21 mouse cellular contexts compared by ENCODE assay signal in genomic region chr9:26993118-26993517, GRCm38 (mm10). TPM values are rescaled to one million over a fixed set of nuclear protein-coding genes. Genes with fewer than 3 reads are reported as not detected.
DNase-seq lines count a peak whose midpoint lies in the region; ATAC-seq and TF ChIP-seq lines count a peak whose summit lies in the region.
"Had no signal": no experiment of that assay in that cellular context is flagged by ENCODE, and none has a peak within 500 bp of the region (broad histone marks: within the 10 kb centered on the region; RNA-seq: fewer than 3 reads in every experiment).

No protein-coding gene starts in this region.

- 94% methylated on average over 10 of the region's 10 CpGs for WGBS in heart, embryonic 10.5 days
- 82% methylated on average over 10 of the region's 10 CpGs for WGBS in lung, embryonic 14.5 days

- intact Hi-C loops in heart, postnatal 25 days (cut with DNase I) = no loop called here

- no peak overlapping the region for H3K9ac ChIP-seq in lung, embryonic 14.5 days
- H3K9ac ChIP-seq: embryonic facial prominence, embryonic 12.5 days; forebrain, embryonic 13.5 days; heart, embryonic 12.5 days; hindbrain, embryonic 12.5 days; limb, embryonic 12.5 days; liver, embryonic 12.5 days; neural tube, embryonic 15.5 days had no signal

- no peak; the same call in 1 of the 2 replicates for ATAC-seq in lung, embryonic 14.5 days (ENCODE audit: insufficient read depth)
- no peak for ATAC-seq in megakaryocyte-erythroid progenitor cell, adult 5-6 weeks (replicated peaks; ENCODE audit: low FRiP score, low TSS enrichment, poor library complexity, severe bottlenecking)
- ATAC-seq: forebrain, embryonic 13.5 days; intestine, postnatal 0 days; liver, embryonic 12.5 days had no signal

- no peaks in the 10 kb centered on the region for H3K4me1 ChIP-seq in heart, embryonic 10.5 days
- H3K4me1 ChIP-seq in lung, embryonic 14.5 days (ENCODE audit: insufficient read depth) = no peaks in the 10 kb centered on the region

- DNase-seq in heart, embryonic 10.5 days (ENCODE audit: low spot score) = peak; percentile 10
- DNase-seq in heart, postnatal 25 days (ENCODE audit: low spot score) = no peak
- peak; percentile 64 for DNase-seq in lung, embryonic 14.5 days
- DNase-seq in lung, postnatal 36 days = no peak
- peak; percentile 56 for DNase-seq in Muller cell, postnatal 12 days (ENCODE audit: inconsistent ontology term)
- peak; percentile 43 for DNase-seq in brain, embryonic 14.5 days (ENCODE audit: low read depth)
- DNase-seq: adrenal gland, postnatal 14 days; heart, postnatal 14 days; thymus, adult 2 months; thymus, postnatal 4 days had no signal

- H3K4me2 ChIP-seq in lung, embryonic 14.5 days = no peak overlapping the region
- H3K4me2 ChIP-seq: embryonic facial prominence, embryonic 12.5 days; forebrain, embryonic 13.5 days; heart, embryonic 12.5 days; hindbrain, embryonic 12.5 days; limb, embryonic 12.5 days; liver, embryonic 12.5 days; midbrain, embryonic 11.5 days; neural tube, embryonic 15.5 days had no signal

- TF ChIP-seq CTCF in lung, embryonic 14.5 days (IDR thresholded peaks at IDR 0.05; ENCODE audit: low read depth) = no peak
- no peak for TF ChIP-seq CTCF in brain, embryonic 14.5 days (IDR thresholded peaks at IDR 0.05; ENCODE audit: borderline replicate concordance, extremely low read depth, insufficient read depth, insufficient read length)

- H3K4me3 ChIP-seq in heart, embryonic 10.5 days = no peak overlapping the region
- H3K4me3 ChIP-seq in lung, embryonic 14.5 days (ENCODE audit: low read depth, low read length) = no peak overlapping the region
- H3K4me3 ChIP-seq: embryonic facial prominence, embryonic 12.5 days; forebrain, embryonic 13.5 days; heart, embryonic 12.5 days; hindbrain, embryonic 12.5 days; limb, embryonic 12.5 days; liver, embryonic 12.5 days; neural tube, embryonic 15.5 days had no signal

- H3K27ac ChIP-seq in heart, embryonic 10.5 days = no peak overlapping the region
- no peak overlapping the region for H3K27ac ChIP-seq in lung, embryonic 14.5 days (ENCODE audit: low read depth)
- H3K27ac ChIP-seq: embryonic facial prominence, embryonic 12.5 days; forebrain, embryonic 13.5 days; hindbrain, embryonic 12.5 days; kidney, postnatal 0 days; limb, embryonic 12.5 days; liver, embryonic 12.5 days; neural tube, embryonic 15.5 days had no signal

- peaks cover 43% of the 10 kb centered on the region for H3K36me3 ChIP-seq in heart, embryonic 10.5 days
- peaks cover 30% of the 10 kb centered on the region for H3K36me3 ChIP-seq in lung, embryonic 14.5 days (ENCODE audit: insufficient read depth)

- no peak for TF ChIP-seq POLR2A in brain, embryonic 14.5 days (IDR thresholded peaks at IDR 0.05; ENCODE audit: borderline replicate concordance, extremely low read depth, insufficient read depth, insufficient read length, poor library complexity, severe bottlenecking)

- H3K27me3 ChIP-seq in heart, embryonic 10.5 days (ENCODE audit: insufficient read depth, poor library complexity, severe bottlenecking) = no peaks in the 10 kb centered on the region
- no peaks in the 10 kb centered on the region for H3K27me3 ChIP-seq in lung, embryonic 14.5 days (ENCODE audit: insufficient read depth, low read length)
- H3K27me3 ChIP-seq: embryonic facial prominence, embryonic 12.5 days; forebrain, embryonic 13.5 days; heart, embryonic 12.5 days; hindbrain, embryonic 12.5 days; limb, embryonic 12.5 days; liver, embryonic 12.5 days; neural tube, embryonic 15.5 days had no signal

- no peaks in the 10 kb centered on the region for H3K9me3 ChIP-seq in heart, embryonic 10.5 days
- no peaks in the 10 kb centered on the region for H3K9me3 ChIP-seq in lung, embryonic 14.5 days (ENCODE audit: low read depth, low read length)
- H3K9me3 ChIP-seq: embryonic facial prominence, embryonic 12.5 days; forebrain, embryonic 13.5 days; heart, embryonic 12.5 days; hindbrain, embryonic 12.5 days; limb, embryonic 12.5 days; liver, embryonic 12.5 days; neural tube, embryonic 15.5 days had no signal

RNA-seq across cellular contexts. Expression of gene Acad8, which starts 6.2 kb away (rescaled TPM):
- polyA plus RNA-seq in heart, embryonic 10.5 days (2016; fragmentation: Nextera tagmentation; extraction: Ambion mirVana) = 40.5 and 42.2 TPM in 2 replicates
- total RNA-seq in heart, postnatal 25 days (2021) = 10 to 100 TPM; 48.7 to 57.7 TPM
- 39.5 and 47.7 TPM in 2 replicates for polyA plus RNA-seq in lung, embryonic 14.5 days (2014; fragmentation: Nextera tagmentation; extraction: Ambion mirVana)
- polyA plus RNA-seq in brain, embryonic 14.5 days (2012; rRNA removed) = 32.1 and 36.9 TPM in 2 replicates
- 7.9 and 10.0 TPM in 2 replicates for total RNA-seq in megakaryocyte-erythroid progenitor cell, adult 5-6 weeks (2014; fragmentation: Nextera tagmentation)
- 9.1 and 10.9 TPM in 2 replicates for total RNA-seq in megakaryocyte-erythroid progenitor cell, adult 5-6 weeks (2017)

RNA-seq across cellular contexts. Expression of gene Thyn1, which starts 6.4 kb away (rescaled TPM):
- polyA plus RNA-seq in heart, embryonic 10.5 days (2016; fragmentation: Nextera tagmentation; extraction: Ambion mirVana) = 125 and 145 TPM in 2 replicates
- 10 to 100 TPM; 24.9 to 28.9 TPM for total RNA-seq in heart, postnatal 25 days (2021)
- polyA plus RNA-seq in lung, embryonic 14.5 days (2014; fragmentation: Nextera tagmentation; extraction: Ambion mirVana) = 149 and 162 TPM in 2 replicates
- 59.2 and 67.0 TPM in 2 replicates for polyA plus RNA-seq in brain, embryonic 14.5 days (2012; rRNA removed)
- total RNA-seq in megakaryocyte-erythroid progenitor cell, adult 5-6 weeks (2014; fragmentation: Nextera tagmentation) = 90.3 and 94.1 TPM in 2 replicates
- 79.3 and 95.5 TPM in 2 replicates for total RNA-seq in megakaryocyte-erythroid progenitor cell, adult 5-6 weeks (2017)

RNA-seq across cellular contexts. Expression of gene Vps26b, which starts 36.7 kb away (rescaled TPM):
- polyA plus RNA-seq in heart, embryonic 10.5 days (2016; fragmentation: Nextera tagmentation; extraction: Ambion mirVana) = 23.3 and 30.8 TPM in 2 replicates
- total RNA-seq in heart, postnatal 25 days (2021) = 10 to 100 TPM; 27.9 to 31.5 TPM
- polyA plus RNA-seq in lung, embryonic 14.5 days (2014; fragmentation: Nextera tagmentation; extraction: Ambion mirVana) = 37.9 and 38.8 TPM in 2 replicates
- polyA plus RNA-seq in brain, embryonic 14.5 days (2012; rRNA removed) = 82.6 and 92.3 TPM in 2 replicates
- 24.5 and 29.6 TPM in 2 replicates for total RNA-seq in megakaryocyte-erythroid progenitor cell, adult 5-6 weeks (2014; fragmentation: Nextera tagmentation)
- total RNA-seq in megakaryocyte-erythroid progenitor cell, adult 5-6 weeks (2017) = 33.4 and 34.7 TPM in 2 replicates

RNA-seq across cellular contexts. Expression of gene Ncapd3, which starts 36.9 kb away (rescaled TPM):
- polyA plus RNA-seq in heart, embryonic 10.5 days (2016; fragmentation: Nextera tagmentation; extraction: Ambion mirVana) = 28.3 and 29.4 TPM in 2 replicates
- 10 to 100 TPM; 11.4 to 12.0 TPM for total RNA-seq in heart, postnatal 25 days (2021)
- 44.1 and 45.2 TPM in 2 replicates for polyA plus RNA-seq in lung, embryonic 14.5 days (2014; fragmentation: Nextera tagmentation; extraction: Ambion mirVana)
- 28.9 and 40.8 TPM in 2 replicates for polyA plus RNA-seq in brain, embryonic 14.5 days (2012; rRNA removed)
- total RNA-seq in megakaryocyte-erythroid progenitor cell, adult 5-6 weeks (2014; fragmentation: Nextera tagmentation) = 69.3 and 79.4 TPM in 2 replicates
- total RNA-seq in megakaryocyte-erythroid progenitor cell, adult 5-6 weeks (2017) = 47.9 and 52.1 TPM in 2 replicates

Comparison
In these comparisons a context has a peak if more than half of its experiments do, and no peak if none do; other contexts are left out.
1. DNase-seq: peak in heart, embryonic 10.5 days (single experiment), lung, embryonic 14.5 days (single experiment), Muller cell, postnatal 12 days (single experiment) and brain, embryonic 14.5 days (single experiment); none in heart, postnatal 25 days (single experiment) and lung, postnatal 36 days (single experiment).